Comparison of ENCODE assay signal across 8 mouse cellular contexts in the genomic region with DNA sequence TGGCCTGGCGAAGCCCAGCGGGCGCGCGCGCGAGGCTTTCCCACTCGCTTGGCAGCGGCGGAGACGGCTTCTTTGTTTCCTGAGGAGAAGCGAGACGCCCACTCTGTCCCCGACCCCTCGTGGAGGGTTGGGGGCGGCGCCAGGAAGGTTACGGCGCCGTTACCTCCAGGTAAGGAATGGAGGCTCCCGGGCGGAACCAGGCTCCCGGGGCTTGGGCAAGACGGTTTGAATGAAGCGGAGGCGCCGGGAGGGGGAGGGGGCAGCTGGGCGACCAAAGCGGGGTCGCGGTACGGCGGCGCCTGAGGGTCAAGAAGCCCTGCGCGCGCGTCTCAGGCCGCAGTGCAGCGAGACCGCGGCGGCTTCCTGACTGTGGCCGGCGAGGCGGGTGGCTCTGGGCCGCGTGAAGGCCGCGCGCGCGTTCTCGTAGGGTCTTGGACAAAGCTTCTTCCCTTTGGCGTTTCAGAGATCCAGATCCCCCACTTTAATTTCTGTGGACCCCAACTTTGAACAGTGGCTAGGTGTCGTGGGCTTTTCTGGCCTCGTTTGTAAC. TPM values are rescaled to one million over a fixed set of nuclear protein-coding genes. Genes with fewer than 3 reads are reported as not detected.
DNase-seq lines count a peak whose midpoint lies in the region; ATAC-seq and TF ChIP-seq lines count a peak whose summit lies in the region.

No protein-coding gene starts in this region.

- peaks cover 53% of the 10 kb centered on the region for H3K4me1 ChIP-seq in E14TG2a.4 (replicated peaks; ENCODE audit: low read depth, low read length)
- H3K4me1 ChIP-seq in forebrain, embryonic 15.5 days = peaks cover 42% of the 10 kb centered on the region
- peaks cover 39% of the 10 kb centered on the region for H3K4me1 ChIP-seq in neural tube, embryonic 15.5 days

- peaks cover 16% of the 10 kb centered on the region for H3K36me3 ChIP-seq in E14TG2a.4 (ENCODE audit: insufficient read depth, low read length)
- no peaks in the 10 kb centered on the region for H3K36me3 ChIP-seq in forebrain, embryonic 15.5 days
- H3K36me3 ChIP-seq in neural tube, embryonic 15.5 days = no peaks in the 10 kb centered on the region; the same call in 1 of the 2 replicates

- DNase-seq in cerebellum, adult 11-12 months = peak; percentile 90
- DNase-seq in heart, postnatal 25 days (ENCODE audit: low spot score) = peak; percentile 80
- DNase-seq in layer of hippocampus, adult 2 months (ENCODE audit: low spot score in 2 of 2) = peak; percentile 70 to 81
- peak; percentile 87 to 88 for DNase-seq in lung, adult 18-20 months
- DNase-seq in testis, postnatal 10 days (ENCODE audit: low spot score) = peak; percentile 95

- peak overlapping the region; percentile 91 for H3K9ac ChIP-seq in forebrain, embryonic 15.5 days (replicated peaks)
- peak overlapping the region; percentile 81 for H3K9ac ChIP-seq in neural tube, embryonic 15.5 days (replicated peaks)

- H3K27ac ChIP-seq in forebrain, embryonic 15.5 days (replicated peaks) = peak overlapping the region; percentile 98
- H3K27ac ChIP-seq in layer of hippocampus, adult 2 months = peak overlapping the region; percentile 98
- peak overlapping the region; percentile 98 for H3K27ac ChIP-seq in neural tube, embryonic 15.5 days (replicated peaks)

- intact Hi-C loops in heart, postnatal 25 days (cut with DNase I) = loop anchor here (2.0 to 5.0 kb wide), 2 partner anchors 24 to 249 kb away; partner anchors contain the start of genes Ilf3, Timm29 and Yipf2

- under 1% methylated on average over 56 of the region's 57 CpGs for WGBS in forebrain, embryonic 15.5 days
- WGBS in neural tube, embryonic 15.5 days = under 1% methylated on average over 47 of the region's 57 CpGs

- no peaks in the 10 kb centered on the region for H3K27me3 ChIP-seq in E14TG2a.4 (ENCODE audit: insufficient read depth, low read length)
- H3K27me3 ChIP-seq in forebrain, embryonic 15.5 days = no peaks in the 10 kb centered on the region
- H3K27me3 ChIP-seq in neural tube, embryonic 15.5 days (replicated peaks) = no peaks in the 10 kb centered on the region

- H3K4me3 ChIP-seq in E14TG2a.4 (replicated peaks; ENCODE audit: low read length) = peak overlapping the region; percentile 89
- peak overlapping the region; percentile 62 for H3K4me3 ChIP-seq in forebrain, embryonic 15.5 days
- H3K4me3 ChIP-seq in layer of hippocampus, adult 2 months = peak overlapping the region; percentile 97
- peak overlapping the region; percentile 78 for H3K4me3 ChIP-seq in neural tube, embryonic 15.5 days (replicated peaks)

- no peaks in the 10 kb centered on the region for H3K9me3 ChIP-seq in E14TG2a.4 (ENCODE audit: low read length)
- H3K9me3 ChIP-seq in forebrain, embryonic 15.5 days = no peaks in the 10 kb centered on the region
- H3K9me3 ChIP-seq in neural tube, embryonic 15.5 days (replicated peaks) = no peaks in the 10 kb centered on the region

- peak; percentile 84 for ATAC-seq in forebrain, embryonic 15.5 days (replicated peaks)
- peak; percentile 77 for ATAC-seq in neural tube, embryonic 15.5 days (ENCODE audit: low FRiP score)

- H3K4me2 ChIP-seq in forebrain, embryonic 15.5 days (replicated peaks) = peak overlapping the region; percentile 70
- H3K4me2 ChIP-seq in neural tube, embryonic 15.5 days = peak overlapping the region; percentile 63

- no peak for TF ChIP-seq CTCF in E14TG2a.4 (conservative IDR thresholded peaks at IDR 0.05; ENCODE audit: low read length)
- TF ChIP-seq CTCF in layer of hippocampus, adult 2 months (conservative IDR thresholded peaks at IDR 0.05) = no peak

RNA-seq across cellular contexts. Expression of gene Smarca4, which starts 0.3 kb away (rescaled TPM):
- 159 and 169 TPM in 2 replicates for polyA plus RNA-seq in forebrain, embryonic 15.5 days (2015; fragmentation: Nextera tagmentation; extraction: Ambion mirVana)
- total RNA-seq in heart, postnatal 25 days (2021) = 10 to 100 TPM; 46.4 to 48.1 TPM
- 100 to 1,000 TPM; 114 to 115 TPM for total RNA-seq in layer of hippocampus, adult 2 months (2021)
- 110 and 111 TPM in 2 replicates for polyA plus RNA-seq in neural tube, embryonic 15.5 days (2015; fragmentation: Nextera tagmentation; extraction: Ambion mirVana)

RNA-seq across cellular contexts. Expression of gene Yipf2, which starts 23.7 kb away (rescaled TPM):
- 23.1 and 23.7 TPM in 2 replicates for polyA plus RNA-seq in forebrain, embryonic 15.5 days (2015; fragmentation: Nextera tagmentation; extraction: Ambion mirVana)
- 1 to 10 TPM; 6.9 to 7.1 TPM for total RNA-seq in heart, postnatal 25 days (2021)
- total RNA-seq in layer of hippocampus, adult 2 months (2021) = 10 to 100 TPM; 18.6 to 19.8 TPM
- polyA plus RNA-seq in neural tube, embryonic 15.5 days (2015; fragmentation: Nextera tagmentation; extraction: Ambion mirVana) = 24.5 and 27.0 TPM in 2 replicates

RNA-seq across cellular contexts. Expression of gene Timm29, which starts 23.8 kb away (rescaled TPM):
- polyA plus RNA-seq in forebrain, embryonic 15.5 days (2015; fragmentation: Nextera tagmentation; extraction: Ambion mirVana) = 58.8 and 61.2 TPM in 2 replicates
- total RNA-seq in heart, postnatal 25 days (2021) = 10 to 100 TPM; 52.2 to 55.9 TPM
- 10 to 100 TPM; 58.3 to 62.0 TPM for total RNA-seq in layer of hippocampus, adult 2 months (2021)
- polyA plus RNA-seq in neural tube, embryonic 15.5 days (2015; fragmentation: Nextera tagmentation; extraction: Ambion mirVana) = 51.1 and 54.4 TPM in 2 replicates

Comparison
In these comparisons a context has a peak if more than half of its experiments do, and no peak if none do; other contexts are left out.
1. Peak in every context shown above with its lines: DNase-seq, ATAC-seq, H3K4me3 ChIP-seq and H3K27ac ChIP-seq.